Mouse (Mus musculus): Measurements from ENCODE around the gene Zfp385b. TPM values are rescaled to one million over a fixed set of nuclear protein-coding genes. Genes with fewer than 3 reads are reported as not detected.

Gene Zfp385b
- polyA plus RNA-seq, 1 experiment from 2014 or later: 6.7 TPM

Other genes starting within 250 kb of the Zfp385b start
- gene Cwc22, start 126.7 kb upstream of the Zfp385b start, polyA plus RNA-seq (2015; fragmentation: Nextera tagmentation; extraction: Ambion mirVana): 33.6 and 34.8 TPM in 2 replicates